Mouse (Mus musculus) neural tube, embryonic 14.5 days (tissue): ENCODE results near the gene Vezt. TPM values are rescaled to one million over a fixed set of nuclear protein-coding genes. Genes with fewer than 3 reads are reported as not detected.

Source experiments
- ATAC-seq: fragments of 200-750 bp; cut with Nextera tagmentation; 2 replicates; pipeline ENCODE4 v1.8.0; 2017; ENCODE audit warnings: low read depth, mild to moderate bottlenecking, moderate TSS enrichment, moderate library complexity
- H3K27ac ChIP-seq: fragments of 300-500 bp; sonication (generic); 2 replicates; pipeline ENCODE4 v1.5.1; 2014; ENCODE audit warnings: low read depth, mild to moderate bottlenecking, control low read depth, low read length, moderate library complexity, mixed read lengths
- H3K27me3 ChIP-seq: fragments of 300-500 bp; sonication (generic); 2 replicates; pipeline ENCODE4 v1.6.1; 2014; ENCODE audit warnings: low read length; ENCODE audit not compliant: control insufficient read depth, insufficient read depth
- H3K36me3 ChIP-seq: fragments of 300-500 bp; sonication (generic); 2 replicates; pipeline ENCODE4 v1.6.1; 2014; ENCODE audit warnings: low read length, mixed read lengths; ENCODE audit not compliant: control insufficient read depth, insufficient read depth
- H3K4me1 ChIP-seq: fragments of 300-500 bp; sonication (generic); 2 replicates; pipeline ENCODE4 v1.6.1; 2014; ENCODE audit warnings: low read length; ENCODE audit not compliant: control insufficient read depth, insufficient read depth
- H3K4me2 ChIP-seq: fragments of 300-500 bp; sonication (generic); 2 replicates; pipeline ENCODE4 v1.6.1; 2014; ENCODE audit warnings: mild to moderate bottlenecking, low read depth, low read length, control low read depth
- H3K4me3 ChIP-seq: fragments of 300-500 bp; sonication (generic); 2 replicates; pipeline ENCODE4 v1.5.1; 2014; ENCODE audit warnings: low read depth, low read length, control low read depth, mixed read lengths
- H3K9ac ChIP-seq: fragments of 300-500 bp; sonication (generic); replicated peaks from 2 replicates; pipeline ENCODE4 v1.6.1; 2014; ENCODE audit warnings: low read depth, mild to moderate bottlenecking, control low read depth, low read length, mixed read lengths
- H3K9me3 ChIP-seq: fragments of 300-500 bp; sonication (generic); 2 replicates; pipeline ENCODE4 v1.6.1; 2016; ENCODE audit warnings: low read length; ENCODE audit not compliant: control insufficient read depth
- WGBS: fragments of 180-500 bp; shearing (Covaris S2); extraction: QIAGEN DNeasy Blood & Tissue Kit; methylation state at CpG from one replicate; pipeline ENCODE4 v1.1.7; 2014; 5-methylcytosine and 5-hydroxymethylcytosine counted together
- polyA plus RNA-seq: library from polyadenylated mRNA; unstranded; fragments of >200 nt; fragmentation: Nextera tagmentation; extraction: Ambion mirVana; gene quantifications from 2 replicates; pipeline ENCODE4 v1.2.1, GENCODE M21; 2014

Gene Vezt
- polyA plus RNA-seq, 1 experiment from 2014 or later = 60.5 TPM

GRCm38 (mm10) chr10:94025079-94025478 is 10.5 kb downstream of the Vezt start:
- Histone ChIP-seq H3K4me3 (no peak overlapping the region), H3K4me1 (no peaks in the 10 kb centered on the region), H3K27ac (no peak overlapping the region), H3K36me3 (peaks cover 9% of the 10 kb centered on the region; the same call in 1 of the 2 replicates), H3K27me3 (no peaks in the 10 kb centered on the region), H3K4me2 (no peak overlapping the region), H3K9me3 (no peaks in the 10 kb centered on the region), H3K9ac (no peak overlapping the region)
- 94% methylated on average over 7 of the region's 8 CpGs for WGBS
- 0 out of 2 replicates have a peak, but pooled peaks have one; percentile 31 for ATAC-seq

GRCm38 (mm10) chr10:94021059-94021458 is 14.6 kb downstream of the Vezt start:
- Histone ChIP-seq H3K4me3 (no peak overlapping the region), H3K27me3 (no peaks in the 10 kb centered on the region), H3K9ac (no peak overlapping the region), H3K4me1 (no peaks in the 10 kb centered on the region), H3K36me3 (no peaks in the 10 kb centered on the region; the same call in 1 of the 2 replicates), H3K9me3 (no peaks in the 10 kb centered on the region), H3K27ac (no peak overlapping the region), H3K4me2 (no peak overlapping the region)
- ATAC-seq = no peak
- WGBS = 89% methylated on average over 4 of the region's 4 CpGs

GRCm38 (mm10) chr10:94020587-94020986 is 15.0 kb downstream of the Vezt start:
- H3K4me2 ChIP-seq = no peak overlapping the region
- H3K27ac ChIP-seq = no peak overlapping the region
- 78% methylated on average over 5 of the region's 5 CpGs for WGBS
- no peaks in the 10 kb centered on the region for H3K4me1 ChIP-seq
- H3K9ac ChIP-seq = no peak overlapping the region
- ATAC-seq = no peak
- no peaks in the 10 kb centered on the region for H3K36me3 ChIP-seq
- H3K27me3 ChIP-seq = no peaks in the 10 kb centered on the region
- H3K9me3 ChIP-seq = no peaks in the 10 kb centered on the region
- H3K4me3 ChIP-seq = no peak overlapping the region

GRCm38 (mm10) chr10:94017455-94017854 is 18.2 kb downstream of the Vezt start:
- WGBS = 90% methylated on average over 8 of the region's 8 CpGs
- ATAC-seq = no peak
- no peaks in the 10 kb centered on the region for H3K9me3 ChIP-seq
- no peaks in the 10 kb centered on the region for H3K27me3 ChIP-seq
- no peak overlapping the region for H3K27ac ChIP-seq
- no peak overlapping the region for H3K4me2 ChIP-seq
- no peaks in the 10 kb centered on the region for H3K4me1 ChIP-seq
- no peak overlapping the region for H3K4me3 ChIP-seq
- no peaks in the 10 kb centered on the region for H3K36me3 ChIP-seq
- H3K9ac ChIP-seq = no peak overlapping the region

- Histone ChIP-seq H3K9ac (no peak overlapping the region), H3K36me3 (no peaks in the 10 kb centered on the region), H3K27me3 (no peaks in the 10 kb centered on the region), H3K4me3 (no peak overlapping the region), H3K4me2 (no peak overlapping the region), H3K27ac (no peak overlapping the region), H3K4me1 (no peaks in the 10 kb centered on the region), H3K9me3 (no peaks in the 10 kb centered on the region)
- no peak for ATAC-seq
- 62% methylated on average over 4 of the region's 4 CpGs for WGBS
These were observed 21.4 kb downstream of the Vezt start for GRCm38 (mm10) chr10:94014200-94014599.

- no peak overlapping the region for H3K4me2 ChIP-seq
- H3K9ac ChIP-seq = no peak overlapping the region
- H3K36me3 ChIP-seq = no peaks in the 10 kb centered on the region
- H3K27me3 ChIP-seq = no peaks in the 10 kb centered on the region
- ATAC-seq = no peak
- no peaks in the 10 kb centered on the region for H3K9me3 ChIP-seq
- H3K4me3 ChIP-seq = no peak overlapping the region
- H3K4me1 ChIP-seq = no peaks in the 10 kb centered on the region
- WGBS = 56% methylated on average over 3 of the region's 3 CpGs
- H3K27ac ChIP-seq = no peak overlapping the region
These were observed 22.4 kb downstream of the Vezt start for GRCm38 (mm10) chr10:94013196-94013595.

- no peak overlapping the region for H3K27ac ChIP-seq
- no peak for ATAC-seq
- 40% methylated on average over 2 of the region's 2 CpGs for WGBS
These were observed 24.6 kb downstream of the Vezt start for GRCm38 (mm10) chr10:94011024-94011423.

GRCm38 (mm10) chr10:94009991-94010679 is 25.5 kb downstream of the Vezt start:
- no peak for ATAC-seq
- Histone ChIP-seq H3K9ac (no peak overlapping the region), H3K9me3 (no peaks in the 10 kb centered on the region), H3K4me3 (no peak overlapping the region), H3K27ac (no peak overlapping the region), H3K27me3 (no peaks in the 10 kb centered on the region), H3K4me1 (no peaks in the 10 kb centered on the region), H3K4me2 (no peak overlapping the region), H3K36me3 (peaks cover 12% of the 10 kb centered on the region; the same call in 1 of the 2 replicates)
- WGBS = 76% methylated on average over 3 of the region's 3 CpGs

More at GRCm38 (mm10) chr10:94011024-94011423, 24.6 kb downstream of the Vezt start:
- Histone ChIP-seq H3K9ac (no peak overlapping the region), H3K36me3 (peaks cover 6% of the 10 kb centered on the region; the same call in 1 of the 2 replicates), H3K4me2 (no peak overlapping the region), H3K4me1 (no peaks in the 10 kb centered on the region), H3K9me3 (no peaks in the 10 kb centered on the region), H3K27me3 (no peaks in the 10 kb centered on the region), H3K4me3 (no peak overlapping the region)

- H3K9me3 ChIP-seq = no peaks in the 10 kb centered on the region
- WGBS = 93% methylated on average over 2 of the region's 2 CpGs
- no peak for ATAC-seq
These were observed 27.3 kb downstream of the Vezt start for GRCm38 (mm10) chr10:94008356-94008755.

More at GRCm38 (mm10) chr10:94008356-94008755, 27.3 kb downstream of the Vezt start:
- Histone ChIP-seq H3K4me3 (no peak overlapping the region), H3K27ac (no peak overlapping the region), H3K27me3 (no peaks in the 10 kb centered on the region), H3K4me2 (no peak overlapping the region), H3K36me3 (peaks cover 14% of the 10 kb centered on the region), H3K4me1 (no peaks in the 10 kb centered on the region), H3K9ac (no peak overlapping the region)
